Mouse (Mus musculus): ENCODE measurements around the gene Mgmt. TPM values are rescaled to one million over a fixed set of nuclear protein-coding genes. Genes with fewer than 3 reads are reported as not detected.

Mgmt gene
- total and polyA plus RNA-seq, 3 experiments, result not detected

- no peaks in the 10 kb centered on the region for H3K36me3 ChIP-seq (ENCODE audit: control insufficient read depth in 1 of 2, insufficient read depth in 2 of 2, low read length in 2 of 2)
- no peak overlapping the region for H3K4me3 ChIP-seq (ENCODE audit: control insufficient read depth in 1 of 2, insufficient read depth in 1 of 2, low read depth in 2 of 2, low read length in 2 of 2)
- H3K9me3 ChIP-seq (replicated peaks; ENCODE audit: insufficient read depth, low read length), result no peaks in the 10 kb centered on the region
- no peak for TF ChIP-seq POLR2AphosphoS5 (IDR thresholded peaks at IDR 0.05; ENCODE audit: borderline replicate concordance, low read depth, low read length)
- TF ChIP-seq SMC3 (IDR thresholded peaks at IDR 0.05; ENCODE audit: low read depth, low read length), result no peak
- TF ChIP-seq KAT2A (conservative IDR thresholded peaks at IDR 0.05; ENCODE audit: low read depth, low read length), result no peak
- no peak for TF ChIP-seq MYB (IDR thresholded peaks at IDR 0.05; ENCODE audit: low read depth, low read length)
- no peak for TF ChIP-seq POLR2A (IDR thresholded peaks at IDR 0.05; ENCODE audit: control insufficient read depth in 1 of 2, insufficient read depth in 1 of 2, low read depth in 1 of 2, low read length in 2 of 2, poor library complexity in 1 of 2)
- no peak for TF ChIP-seq NELFE (IDR thresholded peaks at IDR 0.05; ENCODE audit: low read depth, low read length)
- TF ChIP-seq POLR2AphosphoS2 (IDR thresholded peaks at IDR 0.05; ENCODE audit: low read length), result no peak
- no peak for TF ChIP-seq RCOR1 (IDR thresholded peaks at IDR 0.05; ENCODE audit: low read depth, low read length)
- no peak for TF ChIP-seq ETS1 (IDR thresholded peaks at IDR 0.05; ENCODE audit: low read depth, low read length)
- TF ChIP-seq CHD1 (IDR thresholded peaks at IDR 0.05; ENCODE audit: low read depth, low read length), result no peak
- TF ChIP-seq ZKSCAN1 (IDR thresholded peaks at IDR 0.05; ENCODE audit: low read depth, low read length), result no peak
- H3K27me3 ChIP-seq (ENCODE audit: control insufficient read depth in 1 of 2, insufficient read depth in 2 of 2, low read length in 2 of 2), result no peaks in the 10 kb centered on the region
- no peak overlapping the region for H3K9ac ChIP-seq (ENCODE audit: control insufficient read depth, low read depth, low read length, poor library complexity, severe bottlenecking)
- H3K4me1 ChIP-seq (ENCODE audit: control insufficient read depth in 1 of 2, insufficient read depth in 2 of 2, low read length in 2 of 2), result no peaks in the 10 kb centered on the region
- no peaks in the 10 kb centered on the region for H3K79me2 ChIP-seq (ENCODE audit: control insufficient read depth, insufficient read depth, low read length, poor library complexity)
- no peak for DNase-seq (ENCODE audit: low read depth, low spot score)
- H3K27ac ChIP-seq (ENCODE audit: control insufficient read depth, low read depth, low read length), result no peak overlapping the region
Measured at GRCm38 (mm10) chr7:137013433-137013832, 119.0 kb downstream of the Mgmt start.

GRCm38 (mm10) chr7:137018614-137019013 lies 124.2 kb downstream of the Mgmt start:
- Histone ChIP-seq H3K9ac (ENCODE audit: control insufficient read depth, low read depth, low read length, poor library complexity, severe bottlenecking) (no peak overlapping the region), H3K79me2 (ENCODE audit: control insufficient read depth, insufficient read depth, low read length, poor library complexity) (no peaks in the 10 kb centered on the region), H3K4me3 (ENCODE audit: control insufficient read depth in 1 of 2, insufficient read depth in 1 of 2, low read depth in 2 of 2, low read length in 2 of 2) (no peak overlapping the region), H3K27me3 (ENCODE audit: control insufficient read depth in 1 of 2, insufficient read depth in 2 of 2, low read length in 2 of 2) (no peaks in the 10 kb centered on the region), H3K36me3 (ENCODE audit: control insufficient read depth in 1 of 2, insufficient read depth in 2 of 2, low read length in 2 of 2) (no peaks in the 10 kb centered on the region), H3K27ac (ENCODE audit: control insufficient read depth, low read depth, low read length) (no peak overlapping the region), H3K9me3 (replicated peaks; ENCODE audit: insufficient read depth, low read length) (no peaks in the 10 kb centered on the region), H3K4me1 (ENCODE audit: control insufficient read depth in 1 of 2, insufficient read depth in 2 of 2, low read length in 2 of 2) (no peaks in the 10 kb centered on the region)
- no peak for DNase-seq (ENCODE audit: low read depth, low spot score)
- TF ChIP-seq KAT2A (conservative IDR thresholded peaks at IDR 0.05; ENCODE audit: low read depth, low read length) (no peak), CHD2 (IDR thresholded peaks at IDR 0.05; ENCODE audit: low read length) (no peak), MAX (IDR thresholded peaks at IDR 0.05; ENCODE audit: low read length) (no peak), TCF12 (IDR thresholded peaks at IDR 0.05; ENCODE audit: low read depth, low read length) (no peak), RAD21 (IDR thresholded peaks at IDR 0.05; ENCODE audit: low read depth, low read length) (no peak)

- no peak for TF ChIP-seq ZKSCAN1 (IDR thresholded peaks at IDR 0.05; ENCODE audit: low read depth, low read length)
- TF ChIP-seq BHLHE40 (IDR thresholded peaks at IDR 0.05; ENCODE audit: borderline replicate concordance, low read depth, low read length), result no peak
- Histone ChIP-seq H3K36me3 (ENCODE audit: control insufficient read depth in 1 of 2, insufficient read depth in 2 of 2, low read length in 2 of 2) (no peaks in the 10 kb centered on the region), H3K9ac (ENCODE audit: control insufficient read depth, low read depth, low read length, poor library complexity, severe bottlenecking) (no peak overlapping the region), H3K79me2 (ENCODE audit: control insufficient read depth, insufficient read depth, low read length, poor library complexity) (no peaks in the 10 kb centered on the region), H3K4me1 (ENCODE audit: control insufficient read depth in 1 of 2, insufficient read depth in 2 of 2, low read length in 2 of 2) (no peaks in the 10 kb centered on the region), H3K9me3 (replicated peaks; ENCODE audit: insufficient read depth, low read length) (no peaks in the 10 kb centered on the region), H3K27me3 (ENCODE audit: control insufficient read depth in 1 of 2, insufficient read depth in 2 of 2, low read length in 2 of 2) (no peaks in the 10 kb centered on the region), H3K4me3 (ENCODE audit: control insufficient read depth in 1 of 2, insufficient read depth in 1 of 2, low read depth in 2 of 2, low read length in 2 of 2) (no peak overlapping the region), H3K27ac (ENCODE audit: control insufficient read depth, low read depth, low read length) (no peak overlapping the region)
- no peak for DNase-seq (ENCODE audit: low read depth, low spot score)
Measured at GRCm38 (mm10) chr7:137020195-137020594, 125.8 kb downstream of the Mgmt start.
